In the genomic region with DNA sequence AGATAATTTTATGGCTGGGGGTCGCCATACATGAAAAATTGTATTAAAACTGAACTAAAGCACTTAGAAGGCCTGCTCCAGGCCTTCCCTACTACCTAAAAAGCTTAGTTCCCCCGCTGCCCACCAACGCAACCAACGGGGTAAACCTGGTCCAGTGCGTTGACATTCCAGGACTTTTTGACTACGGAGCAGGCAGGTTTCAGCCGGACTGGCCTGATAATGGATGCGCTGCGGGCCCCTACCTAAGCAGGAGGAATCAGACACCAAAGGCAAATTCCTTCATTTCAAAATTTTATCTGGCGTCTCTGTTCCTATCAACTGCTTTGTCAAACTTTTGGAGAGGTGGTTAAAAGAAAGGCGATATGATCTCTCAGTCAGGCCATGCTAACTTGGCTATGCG, we compare ENCODE assay signal across 10 mouse cellular contexts. TPM values are rescaled to one million over a fixed set of nuclear protein-coding genes. Genes with fewer than 3 reads are reported as not detected.
DNase-seq lines count a peak whose midpoint lies in the region; ATAC-seq and TF ChIP-seq lines count a peak whose summit lies in the region.
"Had no signal": no experiment of that assay in that cellular context is flagged by ENCODE, and none has a peak within 500 bp of the region (broad histone marks: within the 10 kb centered on the region; RNA-seq: fewer than 3 reads in every experiment).

No protein-coding gene starts in this region.

- no peak overlapping the region for H3K4me3 ChIP-seq in kidney, embryonic 14.5 days (ENCODE audit: low read length)
- peak overlapping the region; percentile 75 for H3K4me3 ChIP-seq in E14TG2a.4 (replicated peaks; ENCODE audit: low read length)
- no peak overlapping the region for H3K4me3 ChIP-seq in liver, embryonic 13.5 days (replicated peaks)

- H3K9ac ChIP-seq in kidney, embryonic 14.5 days (ENCODE audit: low read depth, low read length): no peak overlapping the region
- H3K9ac ChIP-seq in liver, embryonic 13.5 days: peak overlapping the region; percentile 66; the same call in 1 of the 2 replicates

- no peak for TF ChIP-seq CTCF in E14TG2a.4 (conservative IDR thresholded peaks at IDR 0.05; ENCODE audit: low read length)

- no peaks in the 10 kb centered on the region for H3K27me3 ChIP-seq in kidney, embryonic 14.5 days (ENCODE audit: control insufficient read depth, insufficient read depth, low read length)
- H3K27me3 ChIP-seq in E14TG2a.4 (ENCODE audit: insufficient read depth, low read length): no peaks in the 10 kb centered on the region
- H3K27me3 ChIP-seq in liver, embryonic 13.5 days: peaks cover 21% of the 10 kb centered on the region

- peak overlapping the region; percentile 76 for H3K4me2 ChIP-seq in kidney, embryonic 14.5 days (replicated peaks; ENCODE audit: low read depth, low read length)
- H3K4me2 ChIP-seq in liver, embryonic 13.5 days: peak overlapping the region; percentile 81

- no peaks in the 10 kb centered on the region for H3K36me3 ChIP-seq in kidney, embryonic 14.5 days (ENCODE audit: control insufficient read depth, insufficient read depth, low read length)
- no peaks in the 10 kb centered on the region for H3K36me3 ChIP-seq in E14TG2a.4 (ENCODE audit: insufficient read depth, low read length)
- no peaks in the 10 kb centered on the region for H3K36me3 ChIP-seq in liver, embryonic 13.5 days
- H3K36me3 ChIP-seq: G1E had no signal

- DNase-seq in kidney, adult 9 months: no peak
- DNase-seq in R1 (ENCODE audit: low read depth, low spot score): peak; percentile 90
- no peak for DNase-seq in liver, embryonic 13.5 days
- DNase-seq in adrenal gland, postnatal 10 days: no peak
- no peak for DNase-seq in right cerebral cortex, postnatal 10 days (ENCODE audit: low spot score in 2 of 2)

- H3K9me3 ChIP-seq in kidney, embryonic 14.5 days (ENCODE audit: control insufficient read depth, low read length): no peaks in the 10 kb centered on the region
- H3K9me3 ChIP-seq in E14TG2a.4 (ENCODE audit: low read length): no peaks in the 10 kb centered on the region
- H3K9me3 ChIP-seq in liver, embryonic 13.5 days (replicated peaks): no peaks in the 10 kb centered on the region
- H3K9me3 ChIP-seq: G1E had no signal

- 72% methylated on average over 12 of the region's 12 CpGs for WGBS in kidney, embryonic 14.5 days
- WGBS in liver, embryonic 13.5 days (ENCODE audit: insufficient replicate concordance): 69% methylated on average over 12 of the region's 12 CpGs

- peaks cover 22% of the 10 kb centered on the region for H3K4me1 ChIP-seq in kidney, embryonic 14.5 days (ENCODE audit: control insufficient read depth, insufficient read depth, low read length)
- H3K4me1 ChIP-seq in E14TG2a.4 (replicated peaks; ENCODE audit: low read depth, low read length): peaks cover 56% of the 10 kb centered on the region
- H3K4me1 ChIP-seq in liver, embryonic 13.5 days (replicated peaks): peaks cover 17% of the 10 kb centered on the region

- no peak overlapping the region for H3K27ac ChIP-seq in kidney, embryonic 14.5 days (ENCODE audit: low read depth, low read length)
- H3K27ac ChIP-seq in liver, embryonic 13.5 days: no peak overlapping the region

- ATAC-seq in kidney, embryonic 14.5 days (ENCODE audit: low FRiP score, low TSS enrichment): no peak
- no peak for ATAC-seq in liver, embryonic 13.5 days (ENCODE audit: low read depth)

RNA-seq across cellular contexts. Expression of a gene that starts 0.8 kb away (rescaled TPM):
- polyA plus RNA-seq in kidney, embryonic 14.5 days (2014; fragmentation: Nextera tagmentation; extraction: Ambion mirVana): 12.5 and 15.8 TPM in 2 replicates
- 0.35 and 0.46 TPM in 2 replicates for polyA plus RNA-seq in liver, embryonic 13.5 days (2015; fragmentation: Nextera tagmentation; extraction: Ambion mirVana)
- total RNA-seq in adrenal gland, postnatal 10 days (2021): 1 to 10 TPM; 1.1 to 2.1 TPM
- total RNA-seq: G1E had no signal
- polyA plus RNA-seq: erythroblast, embryonic 14.5 days; G1E had no signal

RNA-seq across cellular contexts. Expression of a gene that starts 53.2 kb away (rescaled TPM):
- polyA plus RNA-seq in kidney, embryonic 14.5 days (2014; fragmentation: Nextera tagmentation; extraction: Ambion mirVana): 106 and 117 TPM in 2 replicates
- 75.7 and 82.8 TPM in 2 replicates for polyA plus RNA-seq in liver, embryonic 13.5 days (2015; fragmentation: Nextera tagmentation; extraction: Ambion mirVana)
- total RNA-seq in adrenal gland, postnatal 10 days (2021): 10 to 100 TPM; 57.4 to 61.4 TPM

RNA-seq across cellular contexts. Expression of a gene that starts 53.5 kb away (rescaled TPM):
- not detected in 2 replicates for polyA plus RNA-seq in kidney, embryonic 14.5 days (2014; fragmentation: Nextera tagmentation; extraction: Ambion mirVana)
- 0.15 TPM in 1 of 2 replicates, not detected in the other for polyA plus RNA-seq in liver, embryonic 13.5 days (2015; fragmentation: Nextera tagmentation; extraction: Ambion mirVana)
- total RNA-seq in adrenal gland, postnatal 10 days (2021): not detected
- total RNA-seq: G1E; hematopoietic stem cell, adult 5-6 weeks had no signal
- polyA plus RNA-seq: G1E had no signal
